Mouse (Mus musculus) G1E (cell line): Measurements from ENCODE around the gene Ttc16.

Experiments used
- CTCF ChIP-seq: IDR thresholded peaks from 2 replicates; pipeline ENCODE4 v1.5.1; 2012; ENCODE audit warnings: low read depth, low read length, inconsistent platforms, mixed read lengths
- GATA1 ChIP-seq: IDR thresholded peaks from 2 replicates; pipeline ENCODE4 v1.6.1; 2012; ENCODE audit warnings: borderline replicate concordance, low read length, inconsistent platforms, mixed read lengths
- GATA2 ChIP-seq: IDR thresholded peaks from 2 replicates; pipeline ENCODE4 v1.6.1; 2012; ENCODE audit warnings: low read depth, low read length, inconsistent platforms, borderline replicate concordance
- POLR2AphosphoS5 ChIP-seq: IDR thresholded peaks from 2 replicates; pipeline ENCODE4 v1.6.1; 2012; ENCODE audit warnings: low read depth, low read length, inconsistent platforms; ENCODE audit not compliant: insufficient replicate concordance

DNA sequence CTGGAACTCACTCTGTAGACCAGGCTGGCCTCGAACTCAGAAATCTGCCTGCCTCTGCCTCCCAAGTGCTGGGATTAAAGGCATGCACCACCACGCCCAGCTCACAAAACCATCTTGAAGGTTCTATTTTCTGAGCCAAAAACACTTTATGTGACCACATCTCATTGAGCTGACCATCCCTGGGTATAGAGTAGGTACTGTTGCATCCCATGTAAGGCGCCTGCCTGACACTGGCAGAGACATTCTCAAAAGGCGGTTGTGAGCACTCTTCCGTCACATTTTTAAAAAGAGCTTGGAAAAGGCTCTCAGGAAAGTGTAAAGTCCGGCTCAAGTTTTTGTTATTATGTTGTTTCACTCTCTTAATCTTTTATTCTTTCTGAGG, 18.8 kb downstream of the Ttc16 start:
- no peak for TF ChIP-seq CTCF
- no peak for TF ChIP-seq GATA1
- TF ChIP-seq POLR2AphosphoS5: no peak
- no peak for TF ChIP-seq GATA2
